Mouse (Mus musculus): ENCODE data around the gene Asic2. TPM values are rescaled to one million over a fixed set of nuclear protein-coding genes. Genes with fewer than 3 reads are reported as not detected.

Asic2 gene
- total RNA-seq, 2 experiments from 2014 or later, result not detected

Other genes starting within 250 kb of the Asic2 start
- gene 5530401A14Rik, start 107.8 kb downstream of the Asic2 start, total RNA-seq (2015), result not detected in 2 replicates
- gene 5530401A14Rik, start 107.8 kb downstream of the Asic2 start, total RNA-seq (2017), result not detected in 2 replicates
- gene Ccl2, start 67.1 kb upstream of the Asic2 start, total RNA-seq (2015), result 1.6 and 7.4 TPM in 2 replicates
- 1.1 and 2.5 TPM in 2 replicates for gene Ccl2, start 67.1 kb upstream of the Asic2 start, total RNA-seq (2017)
- gene Gm17268, start 70.1 kb upstream of the Asic2 start, total RNA-seq (2015), result not detected in 2 replicates
- gene Gm17268, start 70.1 kb upstream of the Asic2 start, total RNA-seq (2017), result not detected in 2 replicates
- gene Ccl7, start 77.3 kb upstream of the Asic2 start, total RNA-seq (2015), result not detected in 2 replicates
- gene Ccl7, start 77.3 kb upstream of the Asic2 start, total RNA-seq (2017), result not detected in 2 replicates
- not detected in 2 replicates for gene Ccl11, start 89.4 kb upstream of the Asic2 start, total RNA-seq (2015)
- not detected in 2 replicates for gene Ccl11, start 89.4 kb upstream of the Asic2 start, total RNA-seq (2017)
- not detected in 2 replicates for gene Ccl12, start 133.4 kb upstream of the Asic2 start, total RNA-seq (2015)
- not detected in 2 replicates for gene Ccl12, start 133.4 kb upstream of the Asic2 start, total RNA-seq (2017)
- not detected in 2 replicates for gene Ccl8, start 146.7 kb upstream of the Asic2 start, total RNA-seq (2015)
- not detected in 2 replicates for gene Ccl8, start 146.7 kb upstream of the Asic2 start, total RNA-seq (2017)

All from megakaryocyte progenitor cell, adult 5-6 weeks (primary cell).